Mouse (Mus musculus): ENCODE measurements around the gene Ganc.

Gene Ganc

DNA sequence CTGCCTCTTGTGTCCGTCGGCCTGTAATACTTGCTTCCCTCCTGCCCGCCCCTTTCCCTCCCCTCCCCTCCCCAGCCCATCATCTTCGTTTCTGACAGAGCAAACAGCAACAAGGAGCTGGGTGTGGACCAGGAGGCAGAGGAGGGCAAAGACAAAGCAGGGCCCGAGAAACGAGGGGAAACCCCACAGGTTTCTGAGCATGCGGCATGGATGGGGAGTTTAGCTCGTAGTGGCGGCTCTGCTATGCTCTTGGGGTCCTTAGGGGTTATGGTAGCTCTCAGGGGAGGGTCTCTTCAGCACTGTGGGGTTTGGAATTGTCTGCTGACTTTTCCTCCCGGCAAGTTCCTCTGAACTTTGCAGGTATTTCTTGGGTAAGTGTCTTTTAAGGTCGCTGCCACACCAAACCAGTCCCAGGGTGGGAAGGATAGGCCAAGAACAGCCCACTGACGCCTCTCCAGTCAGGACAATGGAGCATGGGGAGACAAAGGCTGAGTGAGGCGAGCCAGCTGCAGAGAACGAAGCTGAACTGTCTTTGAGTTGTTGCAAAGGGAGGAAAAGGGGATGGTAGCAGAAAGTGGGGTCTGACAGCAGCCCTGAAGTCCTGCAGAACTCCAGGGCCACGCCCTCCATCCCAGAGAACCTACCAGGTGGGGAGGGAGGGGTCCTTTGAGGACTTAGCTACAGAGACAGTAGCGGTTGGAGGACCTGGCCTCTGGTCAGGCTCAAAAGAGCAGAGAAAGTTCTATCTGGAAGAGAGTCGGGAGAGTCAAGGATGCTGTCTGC, 97.6 kb downstream of the Ganc start:
- DNase-seq (ENCODE audit: low read depth, low spot score): no peak

DNA sequence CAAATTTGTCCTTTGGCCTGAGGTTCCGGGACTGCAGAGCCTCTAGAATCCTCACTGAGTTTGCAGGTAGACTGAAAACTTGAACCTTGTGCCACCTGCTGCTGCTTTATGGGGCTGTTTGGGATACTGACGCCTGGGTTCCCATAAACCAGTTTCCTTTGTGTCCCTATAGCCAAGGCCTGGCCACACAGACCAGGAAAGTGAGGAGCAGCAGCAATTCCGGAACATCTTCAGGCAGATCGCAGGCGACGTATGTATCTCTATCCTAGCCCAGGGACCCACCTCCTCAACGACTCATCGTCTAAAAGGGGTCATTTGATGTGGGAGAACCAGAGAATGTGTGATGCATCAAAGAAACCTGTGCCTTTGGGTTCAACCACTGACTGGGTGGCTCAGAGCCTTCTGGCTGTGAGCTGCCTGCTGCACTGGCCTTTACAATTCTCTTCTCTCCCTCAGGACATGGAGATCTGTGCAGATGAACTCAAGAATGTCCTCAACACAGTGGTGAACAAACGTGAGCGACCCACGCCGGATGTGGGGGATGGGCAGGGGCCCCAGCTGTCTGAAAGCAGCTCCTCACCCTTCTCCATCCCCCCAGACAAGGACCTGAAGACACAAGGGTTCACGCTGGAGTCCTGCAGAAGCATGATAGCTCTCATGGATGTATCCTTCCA, 98.4 kb downstream of the Ganc start:
- no peak for DNase-seq (ENCODE audit: low read depth, low spot score)

DNA sequence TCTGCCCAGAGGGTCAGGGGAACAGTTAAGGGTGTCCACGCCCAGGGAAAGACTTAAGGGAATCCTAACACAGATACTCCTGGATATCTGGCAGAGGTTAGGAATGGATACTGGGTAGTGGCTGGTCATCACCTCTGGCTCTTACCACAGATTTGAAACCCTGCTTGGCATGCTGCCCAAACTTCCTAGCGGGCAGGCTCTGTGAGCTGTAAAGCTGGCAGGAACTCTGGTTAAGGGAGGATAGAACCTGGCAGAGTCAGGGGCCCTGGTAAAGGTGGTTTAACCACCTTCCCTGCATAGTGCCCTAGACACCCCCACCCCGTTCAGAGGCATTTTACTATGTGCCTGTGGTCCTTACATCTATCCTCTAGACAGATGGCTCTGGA, 98.9 kb downstream of the Ganc start:
- no peak for DNase-seq (ENCODE audit: low read depth, low spot score)

DNA sequence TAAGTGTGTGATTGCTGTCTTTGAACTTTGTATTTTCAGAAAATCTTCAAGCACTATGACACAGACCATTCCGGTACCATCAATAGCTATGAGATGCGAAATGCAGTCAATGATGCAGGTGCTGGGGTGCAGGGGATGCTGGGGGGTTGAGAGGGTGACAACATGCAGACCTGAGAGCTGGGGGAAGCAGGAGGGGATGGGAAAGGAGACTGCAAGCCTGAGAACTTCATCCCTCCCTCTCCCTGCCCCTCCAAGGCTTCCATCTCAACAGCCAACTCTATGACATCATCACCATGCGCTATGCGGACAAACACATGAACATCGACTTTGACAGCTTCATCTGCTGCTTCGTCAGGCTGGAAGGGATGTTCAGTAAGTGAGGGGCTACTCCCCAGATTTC, 99.4 kb downstream of the Ganc start:
- DNase-seq (ENCODE audit: low read depth, low spot score): no peak

DNA sequence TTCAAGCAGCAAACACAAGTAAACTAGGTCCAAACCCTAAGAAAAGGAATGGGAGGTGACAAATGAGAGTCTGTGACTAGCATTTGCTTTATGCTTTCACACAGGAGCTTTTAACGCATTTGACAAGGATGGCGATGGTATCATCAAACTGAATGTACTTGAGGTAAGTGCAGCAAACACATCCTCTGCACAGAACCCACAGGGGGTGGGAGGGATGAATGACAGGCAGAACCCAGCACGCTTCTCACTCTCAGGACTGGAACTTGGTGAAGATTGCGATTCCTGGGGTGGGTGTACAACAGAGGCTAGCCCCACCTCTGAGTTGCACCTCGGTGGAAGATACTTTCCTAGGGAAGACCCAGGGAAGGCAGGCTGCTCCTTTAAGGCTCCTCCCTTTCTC, 100.3 kb downstream of the Ganc start:
- no peak for DNase-seq (ENCODE audit: low read depth, low spot score)

All from forelimb bud, embryonic 11.5 days (tissue).